Mouse (Mus musculus): ENCODE data around the gene Yeats4.
"Not testable (repeated sequence)": the region's sequence is repeated elsewhere in the genome, so short reads cannot be mapped to it uniquely, and the experiment has no call there.

Yeats4 gene

DNA sequence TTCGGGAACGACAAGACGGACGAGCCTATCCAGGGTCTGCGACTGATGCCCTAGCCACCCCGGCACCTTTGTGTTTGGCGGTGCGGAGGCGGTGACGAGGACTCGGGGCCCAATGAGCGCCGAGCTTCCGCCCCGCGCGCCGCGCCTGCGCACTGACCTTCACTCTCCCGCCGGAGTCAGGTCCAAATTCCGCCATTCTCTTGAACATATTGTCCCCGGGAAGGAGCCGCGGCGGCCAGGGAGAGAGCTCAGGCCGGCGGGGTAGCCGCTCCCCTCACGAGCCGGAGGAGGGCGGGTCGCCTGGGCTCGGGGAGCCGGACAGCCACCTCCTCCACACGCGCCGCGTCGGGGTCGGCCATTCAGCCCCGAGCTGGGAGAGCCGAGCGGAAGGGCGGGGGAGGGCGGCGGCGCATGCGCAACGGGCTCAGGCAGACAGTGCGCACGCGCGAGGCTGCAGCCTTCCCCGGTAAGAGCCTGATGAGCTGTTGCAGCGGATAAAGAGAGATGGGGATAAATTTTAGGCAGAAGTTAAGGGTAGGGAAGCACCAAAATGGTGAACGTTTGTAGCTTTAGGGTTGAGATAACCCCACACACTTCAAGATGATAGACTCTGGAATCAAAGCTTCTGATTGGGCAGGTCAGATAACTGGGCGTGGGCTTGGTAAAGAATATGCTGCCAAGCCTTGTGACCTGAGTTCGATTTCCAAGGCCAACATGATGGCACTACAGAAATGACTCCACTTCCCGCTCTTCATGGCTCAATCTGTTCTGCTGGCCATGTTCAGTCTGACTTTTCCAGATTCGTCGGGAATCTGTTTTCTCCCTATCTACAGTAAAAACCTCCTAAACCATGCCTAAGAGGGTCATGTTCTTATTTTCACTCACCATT lies at the start of gene Yeats4:
Yeats4 (minus strand) TSS at position 406 of the 889 bp plus-strand sequence.
- peak; percentile 97 for ATAC-seq (ENCODE audit: low TSS enrichment)

DNA sequence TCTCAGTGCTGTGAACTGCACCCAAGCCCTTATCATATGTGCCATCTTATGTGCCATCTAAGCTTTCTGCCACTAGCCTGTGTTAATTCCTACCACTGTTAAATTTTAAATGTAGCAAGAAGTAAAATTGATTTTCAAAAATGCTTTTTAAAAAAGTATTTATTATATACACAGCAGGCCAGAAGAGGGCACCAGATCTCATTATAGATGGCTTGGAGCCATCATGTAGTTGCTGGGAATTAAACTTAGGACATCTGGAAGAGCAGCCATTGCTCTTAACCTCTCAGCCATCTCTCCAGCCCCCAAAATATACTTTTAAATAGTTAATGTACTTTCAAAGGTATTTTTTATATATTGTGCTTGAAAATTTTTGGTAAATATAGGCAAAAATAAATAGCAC lies 47.7 kb upstream of the Yeats4 start:
- ATAC-seq (ENCODE audit: low TSS enrichment) = no peak

DNA sequence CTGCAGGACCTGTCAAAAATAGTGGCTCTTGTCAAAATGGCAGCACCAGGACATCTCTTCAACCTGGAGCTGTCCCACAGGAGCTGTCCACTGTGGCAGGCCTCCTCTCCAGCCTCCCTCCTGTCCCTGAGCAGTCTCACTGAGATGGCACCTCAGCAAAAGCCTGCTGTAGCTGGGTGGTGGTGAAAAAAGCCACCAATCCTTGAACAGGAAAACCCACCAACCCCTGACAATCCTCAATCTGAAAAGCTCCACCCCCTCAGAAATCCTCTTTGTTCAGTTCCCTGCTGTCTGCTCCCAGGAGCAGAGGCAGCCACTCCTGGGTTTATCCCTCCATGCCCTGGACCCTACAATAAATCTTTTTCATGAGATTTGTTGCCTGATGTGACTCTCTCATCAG lies 35.6 kb upstream of the Yeats4 start:
- no peak for ATAC-seq (ENCODE audit: low TSS enrichment)

DNA sequence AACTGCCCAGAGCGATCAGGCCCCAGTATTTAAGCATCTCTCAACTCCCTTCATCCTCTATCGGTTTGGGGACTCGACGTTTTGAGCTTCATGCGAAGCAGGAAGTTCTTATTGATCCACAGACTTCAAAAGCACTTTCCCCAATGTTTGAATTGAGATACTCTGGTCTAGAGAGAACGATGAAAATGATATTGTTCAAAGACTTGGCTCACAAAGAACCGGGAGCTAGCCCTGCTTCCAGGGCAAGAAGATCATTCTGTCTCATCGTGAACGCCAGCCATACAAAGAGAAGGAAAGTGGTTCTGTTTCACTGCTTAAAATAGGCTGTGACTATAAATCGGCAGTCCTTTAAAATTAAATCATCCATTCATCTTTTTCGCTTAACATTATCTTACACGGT lies 14.3 kb upstream of the Yeats4 start, which contains the start of gene 9530003J23Rik:
9530003J23Rik (minus strand) TSS at position 101 of the 400 bp plus-strand sequence.
- no peak for ATAC-seq (ENCODE audit: low TSS enrichment)

DNA sequence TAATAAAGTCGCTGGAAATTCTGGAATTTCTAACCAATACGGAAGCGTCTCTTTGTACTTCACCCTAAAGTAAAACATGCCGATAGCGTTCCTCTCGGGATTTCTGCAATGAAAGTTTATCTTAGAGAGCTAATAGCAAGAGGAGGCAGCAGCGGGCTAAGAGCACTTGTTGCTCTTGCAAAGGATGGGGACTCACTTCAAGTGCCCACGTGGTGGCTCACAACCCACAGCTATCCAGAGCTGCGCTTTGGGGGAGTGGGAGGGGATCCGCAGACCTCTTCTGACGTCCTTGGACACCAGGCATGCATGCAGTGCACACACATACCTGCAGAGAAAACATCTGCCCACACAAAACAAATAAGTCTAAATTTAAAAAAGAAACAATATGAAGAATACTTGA lies 11.6 kb upstream of the Yeats4 start:
- no peak for ATAC-seq (ENCODE audit: low TSS enrichment)

DNA sequence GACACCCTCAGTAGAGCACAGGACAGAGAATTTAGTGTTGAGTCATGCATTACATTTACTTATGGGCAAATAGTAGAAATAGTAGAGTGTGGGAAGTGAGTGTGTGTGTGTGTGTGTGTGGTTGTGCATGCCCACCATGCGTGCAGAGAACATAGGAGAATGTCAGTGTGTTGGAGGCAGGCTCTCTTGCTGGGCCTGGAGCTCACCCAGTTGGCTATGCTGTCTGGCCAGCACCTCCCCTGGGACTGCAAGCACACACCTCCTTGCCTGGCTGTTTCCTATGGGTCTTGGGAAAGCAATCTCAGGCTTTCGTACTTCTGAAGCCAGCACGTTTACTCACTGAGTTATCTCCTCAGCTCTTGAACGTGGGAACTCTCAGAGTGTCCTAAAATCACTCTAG lies 10.5 kb upstream of the Yeats4 start:
- no peak for ATAC-seq (ENCODE audit: low TSS enrichment)

DNA sequence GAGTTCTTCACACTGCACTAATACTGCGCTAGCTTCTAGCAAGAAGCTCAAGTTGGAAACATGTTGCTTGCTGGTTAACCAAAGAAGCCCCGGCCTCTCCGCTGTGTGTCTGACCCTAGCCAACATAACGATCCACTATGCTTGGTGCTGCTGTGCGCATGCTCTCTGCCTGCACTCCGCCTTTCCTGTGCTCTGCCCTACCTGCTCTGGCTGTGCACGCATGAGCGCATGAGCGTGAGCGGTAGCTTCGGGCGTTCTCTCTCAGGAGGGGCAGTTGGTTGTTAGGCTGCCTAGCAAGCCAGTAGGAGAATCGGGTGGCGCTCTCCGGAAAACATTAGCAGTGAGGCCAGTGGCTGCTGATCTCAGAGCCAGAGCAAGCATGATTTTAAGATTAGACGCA lies 5.5 kb upstream of the Yeats4 start:
- peak; percentile 88 for ATAC-seq (ENCODE audit: low TSS enrichment)

DNA sequence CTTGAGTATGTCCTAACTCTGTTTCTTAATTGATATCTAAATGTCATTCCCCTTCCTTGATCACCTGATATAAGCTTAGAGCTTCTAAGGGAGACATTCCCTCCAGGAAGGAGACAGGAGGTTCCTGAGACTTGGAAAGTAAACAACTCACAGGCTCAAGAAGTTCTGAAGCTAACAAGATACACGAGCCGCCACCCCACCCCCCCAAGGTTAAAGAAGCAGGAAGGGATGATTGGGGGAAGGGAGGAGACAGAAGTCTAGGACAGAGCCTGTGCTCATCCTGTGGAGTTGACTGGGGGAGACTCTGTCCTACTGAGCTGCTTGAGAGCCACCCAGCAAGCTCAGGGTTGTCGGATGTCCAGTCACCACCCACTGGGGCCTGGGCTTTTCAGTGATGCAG lies 1.7 kb upstream of the Yeats4 start:
- ATAC-seq (ENCODE audit: low TSS enrichment) = no peak

DNA sequence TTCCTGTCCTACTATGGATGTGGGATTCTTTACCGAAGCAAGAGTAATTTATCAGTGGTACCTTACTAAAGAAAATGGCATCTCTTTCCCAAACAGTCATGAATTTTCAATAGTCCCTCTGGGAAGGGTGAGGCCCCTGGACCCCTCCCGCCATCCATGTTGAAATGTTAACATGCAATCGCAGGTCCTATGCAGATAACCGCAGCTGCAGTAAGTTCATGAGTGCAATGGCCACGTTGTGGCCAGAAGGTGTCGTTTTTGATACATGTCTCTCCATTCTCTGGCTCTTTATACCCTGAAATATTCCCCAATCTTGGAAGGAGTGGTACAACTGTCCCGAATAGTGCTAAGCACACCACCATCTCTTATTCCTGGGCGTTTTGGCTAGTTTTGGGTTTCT lies 787 bp upstream of the Yeats4 start:
- no peak for ATAC-seq (ENCODE audit: low TSS enrichment)

DNA sequence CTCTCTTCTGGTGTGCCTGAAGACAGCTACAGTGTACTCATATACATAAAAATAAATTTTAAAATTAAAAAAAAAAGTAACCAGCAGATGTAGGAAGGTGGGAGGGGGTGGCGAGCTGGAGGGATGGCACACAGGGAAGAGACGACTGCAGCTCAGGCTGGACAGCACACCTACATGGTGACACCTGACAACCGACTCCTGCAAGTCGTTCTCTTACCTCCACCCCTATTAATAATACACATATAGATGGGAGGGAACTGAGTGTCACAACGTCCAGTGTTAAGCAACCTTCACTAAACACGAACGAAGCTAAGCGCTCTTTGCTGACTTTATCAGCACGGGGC lies 577 bp downstream of the Yeats4 start:
- ATAC-seq (ENCODE audit: low TSS enrichment) = peak; percentile 17; the same call in 1 of the 2 replicates

DNA sequence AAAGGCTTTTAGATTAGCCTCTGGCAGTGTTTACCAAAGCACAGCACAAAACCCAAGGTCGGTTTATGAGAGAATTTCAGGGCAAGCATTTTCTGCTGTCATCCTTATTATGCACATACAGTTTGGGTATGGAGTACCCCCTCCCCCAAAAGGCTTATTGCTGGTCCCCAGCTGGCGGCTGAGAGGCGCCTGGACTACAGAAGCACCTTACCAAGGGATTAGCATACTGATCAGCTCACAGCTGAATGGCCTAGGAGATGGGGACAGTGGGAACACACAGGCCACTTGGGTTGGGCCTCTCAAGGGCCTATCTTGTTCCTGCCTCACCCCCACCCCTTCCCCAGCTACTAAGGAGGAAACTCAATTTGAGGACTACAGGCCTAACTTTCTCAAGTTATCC lies 1.5 kb downstream of the Yeats4 start:
- no peak for ATAC-seq (ENCODE audit: low TSS enrichment)

DNA sequence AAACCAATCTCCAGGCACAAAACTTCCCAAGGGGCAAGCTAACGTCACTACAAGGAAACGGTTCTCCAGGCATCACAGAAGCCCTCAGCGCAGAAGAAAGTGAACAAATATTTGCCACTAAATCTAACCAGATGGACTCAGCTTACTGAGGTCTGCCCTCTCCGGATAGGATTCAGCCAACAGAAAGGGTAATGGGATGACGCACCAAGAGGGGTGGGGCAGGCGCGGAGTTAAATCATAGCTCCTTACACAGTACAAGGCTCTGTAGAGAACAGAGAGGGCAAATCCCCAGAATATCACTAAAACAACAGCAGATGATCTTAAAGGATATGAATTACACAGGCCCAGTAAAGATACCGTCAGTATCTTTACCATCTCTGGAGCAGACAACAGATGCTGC lies 6.0 kb downstream of the Yeats4 start:
- ATAC-seq (ENCODE audit: low TSS enrichment) = no peak

DNA sequence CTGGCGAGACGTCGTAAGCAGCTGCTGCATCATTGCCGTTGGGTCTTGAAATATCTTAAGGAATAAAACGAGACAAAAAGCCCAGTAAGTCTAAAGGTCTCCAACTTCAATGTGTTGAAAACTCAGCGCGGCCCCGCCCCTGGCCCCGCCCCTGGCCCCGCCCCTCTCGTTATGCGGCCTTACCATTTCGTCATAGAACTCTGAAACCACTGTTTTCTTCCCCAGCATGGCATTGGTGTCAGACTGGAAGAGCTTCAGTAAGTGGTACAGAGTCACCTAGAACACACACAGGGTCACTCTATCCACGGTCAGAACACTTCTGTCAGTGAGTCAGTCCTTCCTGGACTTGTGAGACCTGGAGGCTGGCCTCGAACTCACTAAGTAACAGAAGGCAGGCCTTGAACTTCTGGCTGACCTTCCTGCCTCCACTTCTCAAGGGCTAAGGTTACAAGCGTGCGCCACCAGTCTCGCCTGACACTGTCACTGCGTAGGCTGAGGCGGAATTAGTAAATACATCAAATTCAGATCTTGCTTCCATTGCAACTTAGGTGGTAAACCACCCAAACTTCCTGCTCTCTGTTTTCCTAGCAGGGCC lies 7.0 kb downstream of the Yeats4 start:
- ATAC-seq (ENCODE audit: low TSS enrichment) = no peak

DNA sequence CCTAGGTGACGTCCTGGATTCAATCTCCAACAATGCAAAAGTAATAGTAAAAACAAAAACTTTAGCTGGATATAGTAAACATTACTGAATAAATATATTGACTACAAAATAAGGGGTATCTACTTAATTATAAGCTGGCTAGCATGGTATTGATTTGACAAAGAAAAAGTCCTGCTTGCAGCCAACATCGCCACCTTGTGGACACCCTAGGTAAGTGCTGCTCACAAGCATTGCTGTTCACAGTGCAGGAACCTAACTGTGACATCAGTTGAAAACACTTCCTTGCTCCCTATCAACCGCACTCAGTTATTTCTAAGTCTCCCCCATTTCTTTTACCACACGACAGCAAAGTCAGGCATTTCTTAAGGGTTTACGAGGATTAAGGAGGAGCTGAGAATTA lies 7.5 kb downstream of the Yeats4 start:
- ATAC-seq (ENCODE audit: low TSS enrichment) = peak; percentile 47; the same call in 1 of the 2 replicates

DNA sequence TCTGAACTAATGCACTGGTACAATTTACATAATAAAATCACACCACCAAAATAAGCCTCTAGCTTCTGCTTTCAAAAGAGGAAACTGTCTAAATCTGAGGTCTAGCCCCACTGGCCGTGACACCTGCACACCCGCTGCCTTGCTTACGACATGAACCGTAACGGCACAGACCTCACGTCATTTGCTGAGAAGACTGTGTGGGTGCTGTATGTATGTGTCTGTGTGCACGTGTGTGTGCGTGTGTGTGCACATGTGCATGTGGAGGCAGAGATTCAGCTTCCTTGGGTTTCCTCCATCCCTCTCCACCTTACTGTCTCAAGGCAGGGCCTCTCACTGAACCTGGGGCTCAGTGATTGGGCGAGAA lies 8.2 kb downstream of the Yeats4 start:
- no peak for ATAC-seq (ENCODE audit: low TSS enrichment)

DNA sequence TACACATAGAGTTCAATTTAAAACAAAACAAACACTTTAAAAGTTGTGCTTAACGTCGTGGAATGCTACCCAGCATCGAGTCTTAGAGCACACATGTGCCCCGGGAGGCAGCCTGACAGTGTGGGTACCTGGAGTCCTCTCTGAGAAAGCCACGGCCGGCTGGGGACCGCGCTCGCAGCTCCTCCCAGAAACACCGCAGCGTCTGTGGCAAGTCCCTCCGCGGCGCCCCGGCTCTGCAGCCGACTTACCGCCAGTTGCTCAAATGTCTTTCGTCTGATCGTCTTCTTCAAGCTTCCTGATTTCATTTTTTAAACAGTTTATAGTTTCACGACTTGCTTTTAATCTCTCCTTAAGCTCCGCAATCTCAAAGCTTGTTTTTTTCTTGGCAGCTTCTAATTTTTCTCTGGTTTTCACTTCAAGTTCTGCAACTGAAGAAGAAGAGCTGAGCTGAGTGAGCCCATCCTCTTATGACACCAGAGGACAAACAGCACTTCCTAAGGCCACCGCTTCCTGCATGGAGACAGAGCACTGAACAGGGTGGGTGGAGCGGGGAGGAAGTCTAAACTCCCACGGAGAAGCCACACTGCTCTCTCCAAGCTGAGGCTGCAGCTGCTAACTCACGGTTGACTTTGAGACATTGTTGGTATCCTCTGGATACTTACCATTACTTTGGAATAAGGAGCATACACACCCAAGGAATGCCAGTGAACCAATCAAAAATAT lies 8.7 kb downstream of the Yeats4 start:
- ATAC-seq (ENCODE audit: low TSS enrichment) = peak; percentile 33; the same call in 1 of the 2 replicates

DNA sequence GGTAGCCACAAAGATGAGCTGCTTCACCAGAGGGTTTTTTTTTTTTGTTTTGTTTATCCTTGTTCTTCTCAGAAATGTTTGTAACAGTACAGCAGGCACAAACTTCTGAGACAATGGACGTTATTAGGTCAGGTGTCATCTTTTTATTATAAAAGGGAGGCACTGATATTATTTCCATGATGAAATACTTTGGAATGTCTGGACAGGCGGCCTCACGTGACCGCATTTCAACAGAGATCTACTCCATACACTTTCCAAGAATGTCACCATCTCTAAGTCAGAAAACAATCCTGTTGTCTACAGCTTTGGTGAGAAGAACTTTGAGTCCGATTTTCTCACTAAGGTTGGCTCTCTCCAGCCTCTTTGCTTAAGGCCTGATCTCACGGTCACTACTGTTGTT lies 13.3 kb downstream of the Yeats4 start:
- no peak for ATAC-seq (ENCODE audit: low TSS enrichment)

DNA sequence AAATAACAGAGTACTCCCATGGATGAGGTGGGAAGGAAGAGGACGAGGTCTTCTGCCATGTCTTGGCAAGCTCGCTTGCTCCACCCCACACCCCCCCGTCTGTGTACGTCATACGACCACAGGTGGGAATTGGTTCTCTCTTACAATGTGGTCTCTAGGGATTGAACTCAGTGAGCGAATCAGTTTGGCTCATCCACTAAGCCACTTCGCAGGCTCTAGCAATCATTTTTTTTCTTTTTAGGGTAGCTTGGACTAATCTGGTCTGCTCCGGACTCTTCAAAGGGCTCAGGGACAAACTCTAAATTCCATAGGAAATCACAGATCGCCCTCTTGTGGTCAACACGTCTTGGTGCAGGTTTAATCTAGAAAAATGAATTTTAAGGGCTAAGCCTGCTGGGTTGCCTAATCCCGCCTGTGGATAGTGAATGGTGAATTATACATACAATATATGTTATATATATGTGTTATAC lies 14.8 kb downstream of the Yeats4 start:
- ATAC-seq (ENCODE audit: low TSS enrichment) = peak; percentile 79

DNA sequence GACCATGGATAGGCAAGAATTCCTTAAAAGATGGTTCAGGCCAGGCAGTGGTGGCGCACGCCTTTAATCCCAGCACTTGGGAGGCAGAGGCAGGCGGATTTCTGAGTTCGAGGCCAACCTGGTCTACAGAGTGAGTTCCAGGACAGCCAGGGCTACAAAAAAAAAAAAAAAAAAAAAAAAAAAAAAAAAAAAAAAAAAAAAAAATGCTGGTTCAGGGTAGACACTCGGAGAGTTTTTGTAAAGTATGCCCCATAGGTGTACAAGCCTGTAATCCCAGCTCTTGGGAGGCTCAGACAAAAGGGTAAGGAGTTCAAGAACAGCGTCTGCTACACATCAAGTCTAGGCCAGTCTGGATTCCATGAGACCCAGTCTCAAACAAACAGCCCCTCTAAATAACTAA lies 15.5 kb downstream of the Yeats4 start:
- ATAC-seq (ENCODE audit: low TSS enrichment) = not testable (repeated sequence)

DNA sequence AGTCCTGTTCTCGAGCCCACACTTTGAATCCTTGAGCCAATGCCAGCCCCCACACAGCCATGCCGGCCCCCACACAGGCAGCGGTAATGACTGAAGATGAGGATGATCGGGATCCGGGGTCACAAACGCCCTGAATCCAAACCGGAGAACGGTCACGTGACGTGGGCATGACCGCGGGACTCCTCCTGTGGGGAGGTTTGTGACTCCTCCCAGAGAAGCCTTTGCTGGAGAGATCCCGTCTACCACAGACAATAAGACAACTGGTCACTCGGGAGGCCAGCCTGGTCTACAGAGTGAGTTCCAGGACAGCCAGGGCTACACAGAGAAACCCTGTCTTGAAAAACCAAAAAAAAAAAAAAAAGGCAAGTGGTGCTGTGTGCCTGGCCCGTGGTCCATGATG lies 16.1 kb downstream of the Yeats4 start:
- no peak for ATAC-seq (ENCODE audit: low TSS enrichment)

DNA sequence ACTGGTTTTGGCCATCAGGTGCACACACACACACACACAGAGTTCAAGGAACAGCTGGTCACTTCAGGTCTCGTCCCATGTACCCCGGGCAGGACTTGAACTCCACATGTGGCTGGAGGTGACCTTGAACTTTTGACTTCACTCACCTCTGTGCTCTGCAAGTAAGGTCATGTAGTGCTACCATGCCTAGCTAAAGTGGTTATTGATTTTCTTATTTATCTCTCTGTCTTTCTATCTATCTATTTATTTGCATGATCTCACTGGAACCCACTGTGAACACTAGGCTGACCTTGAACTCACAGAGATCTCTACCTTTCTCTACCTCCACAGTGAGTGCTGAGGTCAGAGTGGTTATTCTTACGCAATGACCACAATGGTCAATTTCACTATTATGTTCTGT lies 18.2 kb downstream of the Yeats4 start:
- no peak for ATAC-seq (ENCODE audit: low TSS enrichment)

DNA sequence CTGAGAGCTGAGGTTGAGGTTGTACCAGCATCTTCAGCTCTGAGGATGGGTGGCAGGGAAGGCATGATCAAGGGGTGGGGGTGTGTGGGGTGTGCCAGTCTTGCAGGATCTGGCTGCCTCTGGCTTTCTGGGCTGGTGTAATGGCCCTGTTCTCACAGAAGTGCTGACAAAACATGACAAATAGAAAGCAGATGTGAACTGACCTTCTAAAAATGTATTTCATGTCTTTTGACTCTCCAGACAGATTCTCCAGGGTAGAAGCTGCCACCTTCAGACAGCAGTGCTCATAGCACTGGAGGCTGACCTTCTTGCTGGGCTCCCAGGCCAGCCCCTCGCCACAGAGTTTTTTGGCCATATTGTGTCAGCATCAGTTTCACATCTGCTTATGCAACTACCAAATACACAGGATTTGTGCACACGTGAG lies 20.7 kb downstream of the Yeats4 start:
- ATAC-seq (ENCODE audit: low TSS enrichment) = no peak

All from frontal cortex, adult (tissue).